Mouse (Mus musculus) gastrocnemius, adult 8-10 months (tissue): ENCODE data around the gene Sbk2. TPM values are rescaled to one million over a fixed set of nuclear protein-coding genes. Genes with fewer than 3 reads are reported as not detected.
"Not testable (repeated sequence)": the region's sequence is repeated elsewhere in the genome, so short reads cannot be mapped to it uniquely, and the experiment has no call there.

Experiments used
- DNase-seq, 2 experiments: peaks; one replicate each; pipeline ENCODE4 v3.0.0; 2022; ENCODE audit warnings: low spot score in 2 of 2
- total RNA-seq, 4 experiments: library from RNA; stranded (reverse); gene quantifications; 2 replicates each; pipeline ENCODE4 v1.2.4; 2022

Gene Sbk2
- total RNA-seq: 10 to 100 TPM; 55.4 to 88.7 (median 62.8) TPM

GRCm38 (mm10) chr7:4964272-4964671 is at the start of gene Sbk2:
Gene Sbk2, minus strand, starts transcription at chr7:4964406.
- DNase-seq: peak; percentile 84 to 85

GRCm38 (mm10) chr7:5012681-5013513 is 48.7 kb upstream of the Sbk2 start:
- no peak for DNase-seq

GRCm38 (mm10) chr7:5008229-5008628 is 44.0 kb upstream of the Sbk2 start:
- DNase-seq: no peak

- not testable (repeated sequence) for DNase-seq
These were observed 38.7 kb upstream of the Sbk2 start for GRCm38 (mm10) chr7:5002876-5003275.

GRCm38 (mm10) chr7:4999876-5000275 is 35.7 kb upstream of the Sbk2 start:
- DNase-seq: no peak

- DNase-seq: no peak
These were observed 32.7 kb upstream of the Sbk2 start for GRCm38 (mm10) chr7:4996934-4997333.

- peak; percentile 86 for DNase-seq
These were observed 32.0 kb upstream of the Sbk2 start, which contains the start of gene Zfp579 for GRCm38 (mm10) chr7:4996003-4996895. Gene Zfp579, minus strand, starts transcription at chr7:4996158.

- no peak for DNase-seq
These were observed 31.2 kb upstream of the Sbk2 start for GRCm38 (mm10) chr7:4995268-4996002.

- no peak for DNase-seq
These were observed 30.0 kb upstream of the Sbk2 start for GRCm38 (mm10) chr7:4993999-4994788.

GRCm38 (mm10) chr7:4993347-4993998 is 29.3 kb upstream of the Sbk2 start:
- no peak for DNase-seq

GRCm38 (mm10) chr7:4988250-4988649 is 24.0 kb upstream of the Sbk2 start:
- DNase-seq: no peak

GRCm38 (mm10) chr7:4976832-4977231 is 12.6 kb upstream of the Sbk2 start:
- DNase-seq: no peak

- no peak for DNase-seq
These were observed 11.2 kb upstream of the Sbk2 start for GRCm38 (mm10) chr7:4975455-4975854.

GRCm38 (mm10) chr7:4972321-4973047 is 8.3 kb upstream of the Sbk2 start:
- DNase-seq: peak; percentile 80 to 85

GRCm38 (mm10) chr7:4971710-4972109 is 7.5 kb upstream of the Sbk2 start:
- DNase-seq: no peak

GRCm38 (mm10) chr7:4971068-4971467 is 6.9 kb upstream of the Sbk2 start, which contains the start of gene Sbk3:
Gene Sbk3, minus strand, starts transcription at chr7:4971168.
- no peak for DNase-seq

- no peak for DNase-seq
These were observed 782 bp upstream of the Sbk2 start for GRCm38 (mm10) chr7:4964988-4965387.

- DNase-seq: no peak
These were observed 679 bp downstream of the Sbk2 start for GRCm38 (mm10) chr7:4963527-4963926.

GRCm38 (mm10) chr7:4957361-4957760 is 6.8 kb downstream of the Sbk2 start:
- no peak for DNase-seq
